Mouse (Mus musculus): ENCODE measurements around the gene Tex52.

GRCm38 (mm10) chr6:128363007-128363825, 12.0 kb upstream of the Tex52 start:
- TF ChIP-seq CTCF (IDR thresholded peaks at IDR 0.05; ENCODE audit: low read depth) (no peak), EP300 (IDR thresholded peaks at IDR 0.05; ENCODE audit: low read depth) (no peak)

Measured in liver, embryonic 14.5 days (tissue).